Mouse (Mus musculus) small intestine, adult 2 months (tissue): ENCODE measurements at regions not wholly inside any gene's neighbourhood (a gene's known extent, or its start where the extent isn't known, plus 50 kb on each side); places are given as distances from the start of the nearest gene placed in this dataset.

Experiments
- CTCF ChIP-seq: fragments of 200-500 bp; IDR thresholded peaks from 2 replicates; pipeline ENCODE4 v1.5.1; 2012; ENCODE audit warnings: low read depth, mild to moderate bottlenecking, control low read depth, inconsistent platforms, low read length, moderate library complexity, mixed read lengths; ENCODE audit not compliant: insufficient replicate concordance, insufficient read length; ENCODE audit errors: extremely low read depth
- POLR2A ChIP-seq: fragments of 200-500 bp; IDR thresholded peaks from 2 replicates; pipeline ENCODE4 v1.6.1; 2012; ENCODE audit warnings: low read depth, mild to moderate bottlenecking, control low read depth, inconsistent platforms, low read length, moderate library complexity

- TF ChIP-seq CTCF (no peak), POLR2A (no peak)
Observed at GRCm38 (mm10) chr2:173385722-173386141, 109.4 kb upstream of the Pmepa1 start.
